In genomic region chr2:153032083-153032842, GRCm38 (mm10) we compare ENCODE assay signal across 8 mouse cellular contexts. TPM values are rescaled to one million over a fixed set of nuclear protein-coding genes. Genes with fewer than 3 reads are reported as not detected.
DNase-seq lines count a peak whose midpoint lies in the region; ATAC-seq lines count a peak whose summit lies in the region.

No protein-coding gene starts in this region.

- H3K36me3 ChIP-seq in intestine, embryonic 16.5 days (ENCODE audit: control insufficient read depth, insufficient read depth, low read length), result no peaks in the 10 kb centered on the region
- no peaks in the 10 kb centered on the region for H3K36me3 ChIP-seq in liver, embryonic 15.5 days (replicated peaks)

- no peaks in the 10 kb centered on the region for H3K9me3 ChIP-seq in intestine, embryonic 16.5 days (ENCODE audit: control insufficient read depth, low read length)
- H3K9me3 ChIP-seq in liver, embryonic 15.5 days (replicated peaks), result no peaks in the 10 kb centered on the region

- H3K4me3 ChIP-seq in intestine, embryonic 16.5 days (ENCODE audit: low read length), result peak overlapping the region; percentile 46
- peak overlapping the region; percentile 34 for H3K4me3 ChIP-seq in liver, embryonic 15.5 days (replicated peaks)

- intact Hi-C loops in gastrocnemius, postnatal 36 days (cut with DNase I), result no loop called here

- H3K27me3 ChIP-seq in intestine, embryonic 16.5 days (replicated peaks; ENCODE audit: control insufficient read depth, insufficient read depth, low read length), result peaks cover 36% of the 10 kb centered on the region
- H3K27me3 ChIP-seq in liver, embryonic 15.5 days, result peaks cover 73% of the 10 kb centered on the region

- DNase-seq in layer of hippocampus, adult 9-11 months, result peak; percentile 7
- no peak for DNase-seq in layer of hippocampus, adult 9-10 months (ENCODE audit: low spot score)
- peak; percentile 68 to 77 for DNase-seq in cerebellum, postnatal 25 days
- peak; percentile 52 to 69 for DNase-seq in gastrocnemius, postnatal 36 days
- DNase-seq in neural tube, embryonic 10.5 days (ENCODE audit: extremely low spot score, low spot score), result peak; percentile 92
- DNase-seq in thymus, adult 18-20 months, result peak; percentile 67 to 72

- no peak overlapping the region for H3K9ac ChIP-seq in intestine, embryonic 16.5 days (ENCODE audit: low read depth, low read length)
- H3K9ac ChIP-seq in liver, embryonic 15.5 days, result no peak overlapping the region

- peak overlapping the region; percentile 79 for H3K4me2 ChIP-seq in intestine, embryonic 16.5 days (ENCODE audit: low read depth, low read length)
- peak overlapping the region; percentile 63 for H3K4me2 ChIP-seq in liver, embryonic 15.5 days

- 0 out of 2 replicates have a peak, but pooled peaks cover 4% of the 10 kb centered on the region for H3K4me1 ChIP-seq in intestine, embryonic 16.5 days (ENCODE audit: control insufficient read depth, insufficient read depth, low read length)
- peaks cover 8% of the 10 kb centered on the region; the same call in 1 of the 2 replicates for H3K4me1 ChIP-seq in liver, embryonic 15.5 days (replicated peaks)

- no peak overlapping the region for H3K27ac ChIP-seq in intestine, embryonic 16.5 days (ENCODE audit: low read length)
- no peak overlapping the region for H3K27ac ChIP-seq in liver, embryonic 15.5 days (replicated peaks)

- WGBS in intestine, embryonic 16.5 days, result 2% methylated on average over 57 of the region's 58 CpGs
- WGBS in liver, embryonic 15.5 days (ENCODE audit: insufficient replicate concordance), result 1% methylated on average over 57 of the region's 58 CpGs

- peak; percentile 71 for ATAC-seq in intestine, embryonic 16.5 days
- ATAC-seq in liver, embryonic 15.5 days (ENCODE audit: insufficient read depth), result no peak; the same call in 1 of the 2 replicates

RNA-seq across cellular contexts. Expression of gene Xkr7, which starts 0.6 kb away (rescaled TPM):
- total RNA-seq in gastrocnemius, postnatal 36 days (2021), result not detected
- 0.06 TPM in 2 replicates for polyA plus RNA-seq in intestine, embryonic 16.5 days (2015; fragmentation: Nextera tagmentation; extraction: Ambion mirVana)
- polyA plus RNA-seq in liver, embryonic 15.5 days (2015; fragmentation: Nextera tagmentation; extraction: Ambion mirVana), result not detected in 2 replicates

RNA-seq across cellular contexts. Expression of gene Pdrg1, which starts 17.0 kb away (rescaled TPM):
- 10 to 100 TPM; 69.5 to 74.1 TPM for total RNA-seq in gastrocnemius, postnatal 36 days (2021)
- 92.6 and 94.1 TPM in 2 replicates for polyA plus RNA-seq in intestine, embryonic 16.5 days (2015; fragmentation: Nextera tagmentation; extraction: Ambion mirVana)
- 36.9 and 39.5 TPM in 2 replicates for polyA plus RNA-seq in liver, embryonic 15.5 days (2015; fragmentation: Nextera tagmentation; extraction: Ambion mirVana)

RNA-seq across cellular contexts. Expression of gene Ccm2l, which starts 33.5 kb away (rescaled TPM):
- total RNA-seq in gastrocnemius, postnatal 36 days (2021), result 1 to 10 TPM; 4.3 to 4.5 TPM
- polyA plus RNA-seq in intestine, embryonic 16.5 days (2015; fragmentation: Nextera tagmentation; extraction: Ambion mirVana), result 0.59 and 0.92 TPM in 2 replicates
- polyA plus RNA-seq in liver, embryonic 15.5 days (2015; fragmentation: Nextera tagmentation; extraction: Ambion mirVana), result 0.59 and 0.92 TPM in 2 replicates
